Mouse (Mus musculus) mouse embryonic stem cell (cell line): ENCODE results near the gene Fga.

ENCODE experiments used
- in situ Hi-C, 2 experiments: fragments of 300-500 bp; cut with MboI; formaldehyde crosslinking; loops; 1 replicate in 1 of 2; 3 replicates in 1 of 2; pipeline ENCODE4 v1.14.3; 2019 to 2020; ENCODE audit warnings: low sequenced_read_pairs in 2 of 2, low pct_unique_long_range_greater_than_20kb in 1 of 2, mixed read lengths in 1 of 2; ENCODE audit not compliant: unreplicated experiment in 1 of 2

The Fga gene

DNA sequence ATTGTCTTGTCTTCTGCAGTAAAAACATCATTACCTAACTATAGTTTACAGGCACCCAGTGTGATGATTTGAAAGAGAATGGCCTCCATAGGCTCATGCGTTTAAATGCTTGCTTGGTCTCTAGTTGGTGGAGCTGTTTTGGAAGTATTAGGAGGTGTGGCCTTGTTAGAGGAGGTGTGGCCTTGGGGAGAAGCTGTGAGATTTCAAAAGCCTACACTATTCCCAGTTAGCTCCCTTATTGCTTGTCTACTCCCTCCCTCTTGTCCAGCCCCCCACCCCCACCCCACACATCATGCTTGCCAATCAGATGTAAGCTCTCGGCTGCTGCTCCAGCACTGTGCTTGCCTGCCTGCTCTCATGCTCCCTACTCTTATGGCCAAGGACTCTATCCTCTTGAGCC lies 31.2 kb downstream of the Fga start:
- in situ Hi-C loops = loop anchor here in 1 of 2 experiments (10.0 to 25.0 kb wide), 2 partner anchors 182 to 695 kb away; partner anchors contain the start of genes Map9 and Rbm46

- in situ Hi-C loops = loop anchor here in 1 of 2 experiments (25.0 kb wide), 1 partner anchor 706 kb away; the partner anchor contains the start of gene Map9
Observed at GRCm38 (mm10) chr3:83067920-83068319, 42.0 kb downstream of the Fga start.

DNA sequence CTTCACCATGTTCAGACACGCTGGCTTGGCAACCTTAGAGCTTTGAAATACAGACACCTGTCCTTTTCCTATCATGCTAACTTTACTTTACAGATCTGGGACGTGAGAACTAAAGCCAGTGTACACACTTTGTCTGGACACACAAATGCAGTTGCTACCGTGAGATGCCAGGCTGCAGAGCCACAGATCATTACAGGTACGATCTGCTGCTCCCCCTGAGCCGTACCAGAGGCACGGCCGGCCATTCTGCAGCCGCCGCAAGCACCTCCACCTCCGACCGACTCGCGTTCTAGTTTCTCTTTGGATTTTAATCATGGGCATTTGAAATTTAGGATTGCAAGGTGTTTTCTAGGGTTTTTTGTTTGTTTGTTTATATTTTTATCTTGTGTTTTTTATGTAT lies 43.0 kb downstream of the Fga start:
- in situ Hi-C loops = loop anchor here in 1 of 2 experiments (25.0 kb wide), 1 partner anchor 707 kb away; the partner anchor contains the start of gene Map9

- in situ Hi-C loops = loop anchor here in 1 of 2 experiments (25.0 kb wide), 1 partner anchor 708 kb away; the partner anchor contains the start of gene Map9
Observed at GRCm38 (mm10) chr3:83070231-83070630, 44.4 kb downstream of the Fga start.

DNA sequence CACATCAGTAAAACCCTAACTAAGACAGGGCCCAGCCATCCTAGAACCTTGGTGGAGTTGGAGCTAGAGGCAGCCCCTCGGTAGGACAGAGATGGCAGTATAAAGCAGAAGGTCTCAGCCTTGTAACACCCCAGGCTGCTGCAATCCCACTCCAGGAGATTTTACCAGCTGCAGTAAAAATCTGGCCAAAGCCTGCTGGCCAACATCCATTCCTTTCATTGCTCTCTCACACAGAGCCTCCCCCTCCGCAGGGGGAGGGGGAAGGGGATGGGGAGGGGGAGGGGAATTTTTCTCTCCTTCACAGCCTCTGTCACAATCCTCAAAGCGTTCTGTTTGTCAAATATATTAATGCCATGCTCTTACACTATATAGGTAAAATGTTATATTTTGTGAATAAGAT lies 50.7 kb downstream of the Fga start:
- in situ Hi-C loops = no loop called here

DNA sequence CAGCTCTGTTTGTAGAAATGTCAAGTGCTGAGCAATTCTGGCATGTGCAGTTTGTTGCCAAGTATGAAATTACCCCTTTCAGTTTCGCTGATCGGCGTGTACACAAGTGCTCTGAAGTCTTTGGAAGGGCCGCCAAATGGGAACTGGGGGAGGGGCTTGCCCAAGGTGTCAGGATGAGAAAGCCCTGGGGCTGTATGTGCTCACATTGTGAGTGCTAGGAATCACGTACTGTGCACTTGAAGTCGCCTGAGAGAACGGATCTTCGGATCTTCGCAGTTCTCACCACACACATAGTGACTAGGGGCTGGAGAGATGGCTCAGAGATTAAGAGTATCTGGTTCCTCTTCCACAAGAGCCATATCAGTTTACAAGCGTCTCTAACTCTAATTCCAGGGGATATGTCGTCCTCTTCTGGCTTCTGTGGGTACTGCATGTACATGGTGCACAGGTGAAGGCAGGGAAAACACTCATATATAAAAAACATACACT lies 54.7 kb downstream of the Fga start:
- in situ Hi-C loops = no loop called here
